Mouse (Mus musculus): ENCODE measurements around the gene Hlcs.

- TF ChIP-seq CTCF (conservative IDR thresholded peaks at IDR 0.05; ENCODE audit: insufficient read depth, insufficient read length, low read depth, low read length) (no peak), POLR2A (IDR thresholded peaks at IDR 0.05; ENCODE audit: low read depth, low read length) (no peak)
Measured at GRCm38 (mm10) chr16:94362174-94362873, 49.0 kb upstream of the Hlcs start.

Data from kidney, adult 2 months (tissue).